Mouse (Mus musculus) neural tube, embryonic 11.5 days (tissue): ENCODE measurements around the gene Tmbim7. TPM values are rescaled to one million over a fixed set of nuclear protein-coding genes. Genes with fewer than 3 reads are reported as not detected.
"Not testable (repeated sequence)": the region's sequence is repeated elsewhere in the genome, so short reads cannot be mapped to it uniquely, and the experiment has no call there.

Source experiments
- ATAC-seq: fragments of 200-750 bp; cut with Nextera tagmentation; 2 replicates; pipeline ENCODE4 v1.8.0; 2017; ENCODE audit warnings: moderate number of reproducible peaks, mild to moderate bottlenecking, moderate TSS enrichment, moderate library complexity; ENCODE audit not compliant: insufficient read depth, low FRiP score, low TSS enrichment
- DNase-seq: peaks from one replicate; pipeline ENCODE4 v3.0.0-alpha.2; 2015; ENCODE audit warnings: low spot score
- H3K27ac ChIP-seq: fragments of 300-500 bp; sonication (generic); 2 replicates; pipeline ENCODE4 v1.5.1; 2014; ENCODE audit warnings: low read depth, mild to moderate bottlenecking, low read length
- H3K27me3 ChIP-seq: fragments of 300-500 bp; sonication (generic); 2 replicates; pipeline ENCODE4 v1.6.1; 2014; ENCODE audit warnings: mild to moderate bottlenecking, low read length, mixed read lengths; ENCODE audit not compliant: control insufficient read depth, insufficient read depth
- H3K36me3 ChIP-seq: fragments of 300-500 bp; sonication (generic); 2 replicates; pipeline ENCODE4 v1.6.1; 2014; ENCODE audit warnings: mild to moderate bottlenecking, low read length, moderate library complexity, mixed read lengths; ENCODE audit not compliant: control insufficient read depth, insufficient read depth
- H3K4me1 ChIP-seq: fragments of 300-500 bp; sonication (generic); 2 replicates; pipeline ENCODE4 v1.6.1; 2014; ENCODE audit warnings: low read length, mixed read lengths; ENCODE audit not compliant: control insufficient read depth, insufficient read depth
- H3K4me2 ChIP-seq: fragments of 300-500 bp; sonication (generic); 2 replicates; pipeline ENCODE4 v1.6.1; 2014; ENCODE audit warnings: low read depth, mild to moderate bottlenecking, moderate library complexity
- H3K4me3 ChIP-seq: fragments of 300-500 bp; sonication (generic); 2 replicates; pipeline ENCODE4 v1.5.1; 2014; ENCODE audit warnings: low read depth, low read length
- H3K9ac ChIP-seq: fragments of 300-500 bp; sonication (generic); 2 replicates; pipeline ENCODE4 v1.6.1; 2014; ENCODE audit warnings: mild to moderate bottlenecking, low read length
- H3K9me3 ChIP-seq: fragments of 300-500 bp; sonication (generic); 2 replicates; pipeline ENCODE4 v1.6.1; 2016; ENCODE audit warnings: low read length; ENCODE audit not compliant: control insufficient read depth
- WGBS: fragments of 180-500 bp; shearing (Covaris S2); extraction: QIAGEN DNeasy Blood & Tissue Kit; methylation state at CpG from one replicate; pipeline ENCODE4 v1.1.7; 2014; 5-methylcytosine and 5-hydroxymethylcytosine counted together
- polyA plus RNA-seq: library from polyadenylated mRNA; unstranded; fragments of >200 nt; fragmentation: Nextera tagmentation; extraction: Ambion mirVana; gene quantifications from 2 replicates; pipeline ENCODE4 v1.2.1, GENCODE M21; 2014

The Tmbim7 gene
- polyA plus RNA-seq, 1 experiment from 2014 or later, result not detected

DNA sequence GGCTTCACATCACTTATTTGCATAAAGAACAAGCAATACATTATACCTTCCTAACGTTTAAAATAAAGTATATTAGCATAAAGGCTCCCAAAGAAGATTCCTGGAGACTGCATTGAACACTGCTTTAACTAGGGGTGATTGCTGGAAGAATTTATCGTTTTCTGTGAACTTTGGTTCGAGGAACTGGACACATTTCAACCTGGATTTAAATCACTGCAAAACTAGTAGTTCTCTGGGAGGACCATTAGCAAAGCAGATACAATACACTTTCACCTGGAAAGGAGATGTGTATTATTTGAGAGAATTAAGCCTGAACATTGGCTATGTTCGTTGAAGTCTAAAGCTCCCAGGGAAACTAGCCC, 2.2 kb upstream of the Tmbim7 start:
- Histone ChIP-seq H3K9ac (no peak overlapping the region), H3K4me2 (no peak overlapping the region), H3K27ac (no peak overlapping the region), H3K9me3 (no peaks in the 10 kb centered on the region), H3K36me3 (0 out of 2 replicates have a peak, but pooled peaks cover 2% of the 10 kb centered on the region), H3K4me1 (0 out of 2 replicates have a peak, but pooled peaks cover 4% of the 10 kb centered on the region), H3K4me3 (no peak overlapping the region), H3K27me3 (no peaks in the 10 kb centered on the region)
- DNase-seq (no peak), ATAC-seq (no peak)
- WGBS, result 76% methylated on average over 4 of the region's 4 CpGs

DNA sequence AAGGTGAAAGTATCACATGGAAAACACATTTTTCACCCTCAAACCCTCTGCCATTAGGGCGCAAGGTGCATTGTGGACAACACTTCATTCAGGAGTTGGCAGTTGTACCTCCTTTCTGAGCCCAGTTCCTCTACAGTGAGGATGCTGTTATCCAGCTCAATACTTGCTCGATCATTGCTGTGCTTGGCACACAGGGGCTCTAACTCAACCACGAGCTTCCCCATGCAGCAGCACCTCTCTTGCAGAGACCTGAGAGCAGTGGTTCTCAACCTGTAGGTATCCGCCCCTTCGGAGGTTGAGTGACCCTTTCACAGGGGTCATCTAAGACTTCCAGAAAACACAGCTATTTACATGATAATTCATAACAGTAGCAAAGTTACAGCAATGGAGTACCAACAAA, 640 bp downstream of the Tmbim7 start:
- no peak overlapping the region for H3K9ac ChIP-seq
- DNase-seq (no peak), ATAC-seq (no peak)
- H3K4me3 ChIP-seq, result no peak overlapping the region
- 88% methylated on average over 5 of the region's 5 CpGs for WGBS
- no peaks in the 10 kb centered on the region for H3K27me3 ChIP-seq
- no peak overlapping the region for H3K27ac ChIP-seq
- no peak overlapping the region for H3K4me2 ChIP-seq
- H3K36me3 ChIP-seq, result no peaks in the 10 kb centered on the region
- H3K9me3 ChIP-seq, result no peaks in the 10 kb centered on the region
- no peaks in the 10 kb centered on the region for H3K4me1 ChIP-seq

DNA sequence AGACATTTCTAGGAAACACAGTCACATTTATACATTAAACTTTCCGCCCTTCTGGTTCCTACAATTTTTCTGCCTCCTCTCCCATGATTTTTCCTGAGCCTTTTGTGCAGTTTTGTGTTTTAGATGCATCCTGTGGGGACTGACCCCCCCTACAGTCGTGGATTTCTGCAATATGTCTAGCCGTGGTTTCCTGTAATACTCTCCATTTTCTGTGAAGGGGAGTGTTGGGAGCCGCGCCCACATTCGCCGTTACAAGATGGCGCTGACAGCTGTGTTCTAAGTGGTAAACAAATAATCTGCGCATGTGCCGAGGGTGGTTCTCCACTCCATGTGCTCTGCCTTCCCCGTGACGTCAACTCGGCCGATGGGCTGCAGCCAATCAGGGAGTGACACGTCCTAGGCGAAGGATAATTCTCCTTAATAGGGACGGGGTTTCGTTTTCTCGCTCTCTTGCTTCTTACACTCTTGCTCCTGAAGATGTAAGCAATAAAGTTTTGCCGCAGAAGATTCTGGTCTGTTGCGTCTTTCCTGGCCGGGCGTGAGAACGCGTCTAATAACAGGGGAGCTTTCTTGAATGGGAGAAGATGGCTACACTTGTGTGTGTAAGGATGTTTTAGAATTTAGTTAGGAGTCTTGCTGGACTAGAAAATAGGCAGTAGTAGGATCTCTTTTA, 2.1 kb downstream of the Tmbim7 start:
- not testable (repeated sequence) for H3K36me3 ChIP-seq, H3K4me2 ChIP-seq, H3K27me3 ChIP-seq, H3K9ac ChIP-seq, H3K4me1 ChIP-seq, H3K27ac ChIP-seq, H3K4me3 ChIP-seq, DNase-seq, ATAC-seq, H3K9me3 ChIP-seq
- WGBS, result 92% methylated on average over 14 of the region's 25 CpGs

DNA sequence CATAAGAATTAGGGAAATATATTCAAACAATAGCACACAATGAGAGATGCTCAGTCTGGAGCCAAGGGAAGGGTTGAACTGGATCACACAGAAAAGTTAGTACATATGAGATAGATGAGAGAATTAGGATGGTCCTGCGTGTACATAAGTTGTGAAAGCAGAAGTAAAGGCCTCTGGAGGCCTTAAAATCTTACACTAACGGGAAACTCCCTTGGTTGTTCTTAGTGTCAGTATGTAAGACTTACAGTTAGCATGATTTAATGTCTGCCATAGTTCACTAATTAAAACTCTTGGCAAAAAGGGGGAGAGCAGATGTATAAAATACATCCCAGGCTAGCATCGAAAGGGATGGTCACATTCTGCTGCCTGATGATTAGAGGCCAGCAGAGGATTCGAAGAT, 2.8 kb downstream of the Tmbim7 start:
- H3K4me2 ChIP-seq, result no peak overlapping the region
- H3K9ac ChIP-seq, result no peak overlapping the region
- H3K27me3 ChIP-seq, result no peaks in the 10 kb centered on the region
- H3K4me1 ChIP-seq, result no peaks in the 10 kb centered on the region
- ATAC-seq (no peak), DNase-seq (no peak)
- no peak overlapping the region for H3K27ac ChIP-seq
- H3K9me3 ChIP-seq, result no peaks in the 10 kb centered on the region
- WGBS, result 92% methylated on average over 4 of the region's 4 CpGs
- no peaks in the 10 kb centered on the region for H3K36me3 ChIP-seq
- no peak overlapping the region for H3K4me3 ChIP-seq

DNA sequence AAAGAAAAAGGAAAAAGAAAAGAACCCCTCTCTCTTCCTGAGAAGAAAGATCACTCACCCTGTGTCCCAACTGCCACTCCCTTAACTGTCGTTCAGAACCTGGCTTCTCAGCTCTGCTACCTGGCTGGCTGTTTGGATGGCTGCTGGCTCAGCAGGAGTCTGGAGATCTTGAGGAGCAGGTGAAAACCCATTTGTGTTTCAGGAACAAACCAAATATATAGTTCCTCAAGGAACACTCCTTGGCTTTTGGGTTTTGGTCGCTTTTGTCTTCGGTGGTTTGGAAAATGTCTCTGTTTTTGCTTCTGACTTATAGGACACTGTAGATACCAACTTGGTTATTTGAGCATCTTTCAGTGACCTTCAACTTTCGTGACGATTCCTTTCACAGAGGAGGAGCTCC, 6.1 kb downstream of the Tmbim7 start, which contains the start of gene Gatad1:
TSS of gene Gatad1 (minus strand) at position 101 of the 400 bp plus-strand sequence.
- Histone ChIP-seq H3K4me1 (no peaks in the 10 kb centered on the region), H3K9me3 (no peaks in the 10 kb centered on the region), H3K4me3 (no peak within 1 kb of the TSS), H3K27ac (no peak within 1 kb of the TSS), H3K9ac (no peak within 1 kb of the TSS), H3K4me2 (no peak within 1 kb of the TSS), H3K36me3 (no peaks in the 10 kb centered on the region), H3K27me3 (no peaks in the 10 kb centered on the region)
- 82% methylated on average over 5 of the region's 5 CpGs for WGBS
- DNase-seq (no peak), ATAC-seq (no peak)

DNA sequence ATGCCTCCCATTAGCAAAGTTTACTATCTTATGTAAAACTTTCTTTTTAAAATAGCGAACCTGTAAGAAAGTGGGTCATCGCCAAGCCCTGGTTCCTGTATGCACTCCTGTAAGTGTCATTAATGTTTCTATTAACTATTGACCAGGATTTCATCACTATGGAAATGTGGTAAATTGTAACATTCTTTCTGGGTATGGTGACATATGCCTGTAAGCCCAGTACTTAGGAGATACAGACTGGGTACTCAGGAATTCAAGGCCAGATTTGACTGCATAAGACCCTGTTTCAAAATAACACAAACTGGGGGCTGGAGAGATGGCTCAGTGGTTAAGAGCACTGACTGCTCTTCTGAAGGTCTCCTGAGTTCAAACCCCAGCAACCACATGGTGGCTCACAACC, 14.2 kb downstream of the Tmbim7 start:
- DNase-seq, result no peak
- Histone ChIP-seq H3K9me3 (no peaks in the 10 kb centered on the region), H3K36me3 (no peaks in the 10 kb centered on the region), H3K4me1 (no peaks in the 10 kb centered on the region), H3K4me2 (no peak overlapping the region), H3K4me3 (no peak overlapping the region), H3K27ac (no peak overlapping the region), H3K27me3 (no peaks in the 10 kb centered on the region), H3K9ac (no peak overlapping the region)
- no peak for ATAC-seq
- WGBS, result 93% methylated on average over 2 of the region's 2 CpGs

DNA sequence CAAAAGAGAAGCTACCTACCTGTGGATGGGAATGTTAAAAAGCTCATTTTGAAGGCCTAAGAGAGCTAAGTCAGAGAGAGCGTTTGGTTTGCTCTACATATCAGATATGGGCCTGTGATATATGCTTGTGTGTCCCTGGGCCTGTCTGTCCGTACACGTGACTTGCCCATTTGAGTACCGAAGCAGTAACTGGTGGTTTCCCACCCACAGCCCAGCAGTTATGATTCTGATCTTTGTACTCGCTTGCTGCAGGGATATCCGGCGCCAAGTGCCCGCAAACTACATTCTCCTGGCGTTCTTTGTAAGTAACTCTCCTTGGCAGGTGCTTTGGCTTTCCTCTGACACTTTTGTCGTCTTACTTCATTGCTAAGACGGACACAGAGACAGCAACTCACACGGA, 15.6 kb downstream of the Tmbim7 start:
- ATAC-seq (no peak), DNase-seq (no peak)
- Histone ChIP-seq H3K27me3 (no peaks in the 10 kb centered on the region), H3K9ac (no peak overlapping the region), H3K4me3 (no peak overlapping the region), H3K9me3 (no peaks in the 10 kb centered on the region), H3K27ac (no peak overlapping the region), H3K36me3 (no peaks in the 10 kb centered on the region), H3K4me2 (no peak overlapping the region), H3K4me1 (no peaks in the 10 kb centered on the region)
- 91% methylated on average over 12 of the region's 12 CpGs for WGBS

DNA sequence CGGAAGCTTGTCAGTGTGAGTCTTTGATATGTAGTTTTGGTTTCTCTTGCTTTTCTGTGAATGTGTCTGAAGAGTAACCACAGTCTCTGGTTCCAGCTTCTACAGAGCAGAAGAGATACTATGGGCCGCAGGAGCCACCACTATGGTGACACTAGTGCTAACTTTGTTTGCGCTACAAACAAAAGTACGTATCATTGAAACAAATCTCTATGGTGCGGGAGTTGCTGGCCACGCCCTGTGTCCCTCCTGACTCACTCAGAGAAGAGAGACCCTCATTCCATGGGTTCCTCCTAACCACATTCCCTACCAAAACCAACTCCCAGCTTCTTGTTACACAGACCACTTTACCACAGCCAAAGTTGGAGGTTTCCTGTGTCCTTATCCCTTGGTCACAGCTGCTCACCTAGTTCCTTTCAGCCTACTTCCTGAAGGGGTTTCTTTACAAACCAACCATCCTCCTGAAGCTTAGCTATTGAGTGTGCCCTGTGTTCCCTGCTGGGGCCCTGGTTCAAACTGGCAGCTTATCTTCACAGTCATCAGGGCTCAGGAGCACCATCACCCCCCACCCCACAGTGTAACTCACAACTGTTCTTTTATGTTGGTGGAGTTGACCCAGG, 19.1 kb downstream of the Tmbim7 start:
- DNase-seq, result no peak
- no peaks in the 10 kb centered on the region for H3K4me1 ChIP-seq
- no peaks in the 10 kb centered on the region for H3K36me3 ChIP-seq
- no peak overlapping the region for H3K9ac ChIP-seq
- 90% methylated on average over 6 of the region's 6 CpGs for WGBS
- no peak overlapping the region for H3K4me3 ChIP-seq
- H3K27ac ChIP-seq, result no peak overlapping the region
- no peak overlapping the region for H3K4me2 ChIP-seq
- no peaks in the 10 kb centered on the region for H3K9me3 ChIP-seq
- no peaks in the 10 kb centered on the region for H3K27me3 ChIP-seq
- ATAC-seq, result no peak

DNA sequence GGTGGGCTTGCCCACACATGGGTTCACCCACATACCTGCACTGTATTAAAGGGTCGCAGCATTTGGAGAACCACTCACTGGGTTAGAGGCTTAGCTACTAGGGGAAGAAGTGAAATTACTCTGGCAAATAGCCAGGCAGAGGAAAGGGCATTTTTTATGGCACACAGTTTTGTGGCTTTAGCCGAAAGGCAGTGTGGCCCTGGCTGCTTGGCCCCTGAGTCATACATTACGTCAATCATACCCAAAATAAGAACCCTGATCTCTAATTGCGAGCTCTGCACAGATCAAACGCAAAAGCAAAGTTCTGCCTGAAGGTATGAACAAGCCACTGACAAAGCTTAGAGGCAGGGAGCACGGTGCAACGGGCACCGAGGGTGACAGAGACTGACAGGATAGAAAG, 37.3 kb downstream of the Tmbim7 start:
- no peak for ATAC-seq
- WGBS, result 95% methylated on average over 8 of the region's 8 CpGs
- Histone ChIP-seq H3K9ac (no peak overlapping the region), H3K36me3 (peaks cover 9% of the 10 kb centered on the region), H3K27me3 (no peaks in the 10 kb centered on the region), H3K27ac (no peak overlapping the region), H3K4me2 (no peak overlapping the region), H3K4me1 (no peaks in the 10 kb centered on the region), H3K9me3 (no peaks in the 10 kb centered on the region), H3K4me3 (no peak overlapping the region)
- DNase-seq, result no peak
